Mouse (Mus musculus) neural tube, embryonic 15.5 days (tissue): ENCODE measurements around the gene Hspb3. TPM values are rescaled to one million over a fixed set of nuclear protein-coding genes. Genes with fewer than 3 reads are reported as not detected.
A peak's percentile ranks its signal among the peaks of the same experiment; 100 is the strongest.

ENCODE experiments used
- ATAC-seq: fragments of 200-750 bp; cut with Nextera tagmentation; 2 replicates; pipeline ENCODE4 v1.8.0; 2017; ENCODE audit warnings: mild to moderate bottlenecking, moderate TSS enrichment, moderate library complexity; ENCODE audit not compliant: low FRiP score
- H3K27ac ChIP-seq: fragments of 300-500 bp; sonication (generic); replicated peaks from 2 replicates; pipeline ENCODE4 v1.5.1; 2015; ENCODE audit warnings: mild to moderate bottlenecking, inconsistent platforms
- H3K27me3 ChIP-seq: fragments of 300-500 bp; sonication (generic); replicated peaks from 2 replicates; pipeline ENCODE4 v1.6.1; 2015; ENCODE audit warnings: inconsistent platforms
- H3K36me3 ChIP-seq: fragments of 300-500 bp; sonication (generic); 2 replicates; pipeline ENCODE4 v1.6.1; 2015; ENCODE audit warnings: inconsistent platforms
- H3K4me1 ChIP-seq: fragments of 300-500 bp; sonication (generic); 2 replicates; pipeline ENCODE4 v1.6.1; 2015; ENCODE audit warnings: inconsistent platforms
- H3K4me2 ChIP-seq: fragments of 300-500 bp; sonication (generic); 2 replicates; pipeline ENCODE4 v1.6.1; 2015; ENCODE audit warnings: inconsistent platforms, mild to moderate bottlenecking, moderate library complexity
- H3K4me3 ChIP-seq: fragments of 300-500 bp; sonication (generic); replicated peaks from 2 replicates; pipeline ENCODE4 v1.5.1; 2015; ENCODE audit warnings: mild to moderate bottlenecking, inconsistent platforms
- H3K9ac ChIP-seq: fragments of 300-500 bp; sonication (generic); replicated peaks from 2 replicates; pipeline ENCODE4 v1.6.1; 2015; ENCODE audit warnings: mild to moderate bottlenecking, inconsistent platforms
- H3K9me3 ChIP-seq: fragments of 300-500 bp; sonication (generic); replicated peaks from 2 replicates; pipeline ENCODE4 v1.6.1; 2016; ENCODE audit warnings: inconsistent platforms
- WGBS: fragments of 180-500 bp; shearing (Covaris S2); methylation state at CpG from one replicate; pipeline ENCODE4 v1.1.7; 2015; ENCODE audit warnings: mixed read lengths; 5-methylcytosine and 5-hydroxymethylcytosine counted together
- polyA plus RNA-seq: library from polyadenylated mRNA; unstranded; fragments of >200 nt; fragmentation: Nextera tagmentation; extraction: Ambion mirVana; gene quantifications from 2 replicates; pipeline ENCODE4 v1.2.1, GENCODE M21; 2015

The Hspb3 gene
- polyA plus RNA-seq, 1 experiment from 2014 or later: 1.8 TPM

GRCm38 (mm10) chr13:113615546-113615941, 47.9 kb downstream of the Hspb3 start:
- H3K9me3 ChIP-seq: no peaks in the 10 kb centered on the region
- ATAC-seq: no peak
- WGBS: 2% methylated on average over 10 of the region's 10 CpGs
- no peaks in the 10 kb centered on the region for H3K27me3 ChIP-seq
- H3K4me3 ChIP-seq: peak overlapping the region; percentile 87
- H3K9ac ChIP-seq: peak overlapping the region; percentile 88
- peaks cover 66% of the 10 kb centered on the region for H3K4me1 ChIP-seq
- H3K4me2 ChIP-seq: peak overlapping the region; percentile 82
- no peaks in the 10 kb centered on the region for H3K36me3 ChIP-seq
- peak overlapping the region; percentile 14 for H3K27ac ChIP-seq

- ATAC-seq: no peak
- Histone ChIP-seq H3K4me3 (peak overlapping the region; percentile 87), H3K27ac (no peak overlapping the region; the same call in 1 of the 2 replicates), H3K27me3 (no peaks in the 10 kb centered on the region), H3K4me1 (peaks cover 66% of the 10 kb centered on the region), H3K36me3 (no peaks in the 10 kb centered on the region), H3K9me3 (no peaks in the 10 kb centered on the region), H3K9ac (peak overlapping the region; percentile 88), H3K4me2 (peak overlapping the region; percentile 82)
- 24% methylated on average over 24 of the region's 24 CpGs for WGBS
Measured at GRCm38 (mm10) chr13:113614635-113615545, 48.6 kb downstream of the Hspb3 start.

- no peak overlapping the region for H3K27ac ChIP-seq
- H3K4me2 ChIP-seq: peak overlapping the region; percentile 82
- H3K9me3 ChIP-seq: no peaks in the 10 kb centered on the region
- ATAC-seq: no peak
- WGBS: 28% methylated on average over 10 of the region's 10 CpGs
- H3K27me3 ChIP-seq: no peaks in the 10 kb centered on the region
- peaks cover 70% of the 10 kb centered on the region for H3K4me1 ChIP-seq
- H3K36me3 ChIP-seq: no peaks in the 10 kb centered on the region
- H3K4me3 ChIP-seq: peak overlapping the region; percentile 21
- no peak overlapping the region for H3K9ac ChIP-seq
Measured at GRCm38 (mm10) chr13:113613882-113614281, 49.6 kb downstream of the Hspb3 start.

GRCm38 (mm10) chr13:113613341-113613740, 50.1 kb downstream of the Hspb3 start:
- Histone ChIP-seq H3K27me3 (no peaks in the 10 kb centered on the region), H3K4me1 (peaks cover 75% of the 10 kb centered on the region), H3K9ac (no peak overlapping the region; the same call in 1 of the 2 replicates), H3K27ac (peak overlapping the region; percentile 39; the same call in 1 of the 2 replicates), H3K4me3 (peak overlapping the region; percentile 21), H3K36me3 (no peaks in the 10 kb centered on the region), H3K9me3 (no peaks in the 10 kb centered on the region), H3K4me2 (peak overlapping the region; percentile 82)
- no peak for ATAC-seq
- 16% methylated on average over 12 of the region's 12 CpGs for WGBS

Other genes starting within 250 kb of the Hspb3 start
- 9.9 and 12.3 TPM in 2 replicates for gene Snx18, start 45.1 kb downstream of the Hspb3 start, polyA plus RNA-seq
- gene Arl15, start 130.8 kb upstream of the Hspb3 start, polyA plus RNA-seq: 16.3 and 17.8 TPM in 2 replicates